Mouse (Mus musculus) liver, embryonic 13.5 days (tissue): ENCODE results near the gene Sec24d. TPM values are rescaled to one million over a fixed set of nuclear protein-coding genes. Genes with fewer than 3 reads are reported as not detected.
A peak's percentile ranks its signal among the peaks of the same experiment; 100 is the strongest.

Experiments
- ATAC-seq: fragments of 200-750 bp; cut with Nextera tagmentation; 2 replicates; pipeline ENCODE4 v1.8.0; 2017; ENCODE audit warnings: low read depth, mild to moderate bottlenecking, moderate number of reproducible peaks, moderate library complexity
- DNase-seq: peaks from one replicate; pipeline ENCODE4 v3.0.0; 2022
- H3K27ac ChIP-seq: fragments of 300-500 bp; sonication (generic); 2 replicates; pipeline ENCODE4 v1.5.1; 2015; ENCODE audit warnings: moderate library complexity, mild to moderate bottlenecking, inconsistent platforms
- H3K27me3 ChIP-seq: fragments of 300-500 bp; sonication (generic); 2 replicates; pipeline ENCODE4 v1.6.1; 2015; ENCODE audit warnings: mild to moderate bottlenecking, inconsistent platforms
- H3K36me3 ChIP-seq: fragments of 300-500 bp; sonication (generic); 2 replicates; pipeline ENCODE4 v1.6.1; 2015; ENCODE audit warnings: mild to moderate bottlenecking, inconsistent platforms
- H3K4me1 ChIP-seq: fragments of 300-500 bp; sonication (generic); replicated peaks from 2 replicates; pipeline ENCODE4 v1.6.1; 2015; ENCODE audit warnings: inconsistent platforms
- H3K4me2 ChIP-seq: fragments of 300-500 bp; sonication (generic); 2 replicates; pipeline ENCODE4 v1.6.1; 2015; ENCODE audit warnings: inconsistent platforms, mild to moderate bottlenecking, moderate library complexity
- H3K4me3 ChIP-seq: fragments of 300-500 bp; sonication (generic); replicated peaks from 2 replicates; pipeline ENCODE4 v1.5.1; 2015; ENCODE audit warnings: mild to moderate bottlenecking, inconsistent platforms
- H3K9ac ChIP-seq: fragments of 300-500 bp; sonication (generic); 2 replicates; pipeline ENCODE4 v1.6.1; 2015; ENCODE audit warnings: mild to moderate bottlenecking, inconsistent platforms
- H3K9me3 ChIP-seq: fragments of 300-500 bp; sonication (generic); replicated peaks from 2 replicates; pipeline ENCODE4 v1.6.1; 2016; ENCODE audit warnings: inconsistent platforms
- WGBS: fragments of 180-500 bp; shearing (Covaris S2); methylation state at CpG from one replicate; pipeline ENCODE4 v1.1.7; 2015; ENCODE audit not compliant: insufficient replicate concordance; 5-methylcytosine and 5-hydroxymethylcytosine counted together
- polyA plus RNA-seq: library from polyadenylated mRNA; unstranded; fragments of >200 nt; fragmentation: Nextera tagmentation; extraction: Ambion mirVana; gene quantifications from 2 replicates; pipeline ENCODE4 v1.2.1, GENCODE M21; 2015

Gene Sec24d
- polyA plus RNA-seq, 1 experiment from 2014 or later, result 14.1 TPM

- Histone ChIP-seq H3K4me2 (peak overlapping the region; percentile 28), H3K36me3 (no peaks in the 10 kb centered on the region), H3K9ac (no peak overlapping the region), H3K27me3 (no peaks in the 10 kb centered on the region), H3K4me3 (no peak overlapping the region), H3K4me1 (peaks cover 8% of the 10 kb centered on the region), H3K27ac (no peak overlapping the region), H3K9me3 (no peaks in the 10 kb centered on the region)
- DNase-seq (peak; percentile 9), ATAC-seq (peak; percentile 81)
- WGBS, result 31% methylated on average over 11 of the region's 11 CpGs
Measured at GRCm38 (mm10) chr3:123256181-123257101, 10.8 kb upstream of the Sec24d start.

- H3K27me3 ChIP-seq, result no peaks in the 10 kb centered on the region
- no peak overlapping the region for H3K4me2 ChIP-seq
- no peaks in the 10 kb centered on the region for H3K36me3 ChIP-seq
- H3K9ac ChIP-seq, result no peak overlapping the region
- no peak overlapping the region for H3K4me3 ChIP-seq
- no peak overlapping the region for H3K27ac ChIP-seq
- 69% methylated on average over 4 of the region's 4 CpGs for WGBS
- no peak for ATAC-seq
- no peaks in the 10 kb centered on the region for H3K9me3 ChIP-seq
- peaks cover 8% of the 10 kb centered on the region for H3K4me1 ChIP-seq
- DNase-seq, result no peak
Measured at GRCm38 (mm10) chr3:123258709-123259108, 8.5 kb upstream of the Sec24d start.

GRCm38 (mm10) chr3:123264706-123265105, 2.5 kb upstream of the Sec24d start:
- H3K4me2 ChIP-seq, result no peak overlapping the region
- ATAC-seq (no peak), DNase-seq (no peak)
- H3K4me1 ChIP-seq, result no peaks in the 10 kb centered on the region; the same call in 1 of the 2 replicates
- no peak overlapping the region for H3K9ac ChIP-seq
- H3K9me3 ChIP-seq, result no peaks in the 10 kb centered on the region
- H3K27ac ChIP-seq, result no peak overlapping the region
- H3K27me3 ChIP-seq, result peaks cover 26% of the 10 kb centered on the region
- no peaks in the 10 kb centered on the region for H3K36me3 ChIP-seq
- no peak overlapping the region for H3K4me3 ChIP-seq
- 53% methylated on average over 6 of the region's 6 CpGs for WGBS

- Histone ChIP-seq H3K4me1 (no peaks in the 10 kb centered on the region; the same call in 1 of the 2 replicates), H3K9ac (peak overlapping the region; percentile 62), H3K4me3 (peak overlapping the region; percentile 63), H3K4me2 (peak overlapping the region; percentile 68), H3K9me3 (no peaks in the 10 kb centered on the region), H3K27me3 (peaks cover 26% of the 10 kb centered on the region), H3K27ac (no peak overlapping the region; the same call in 1 of the 2 replicates), H3K36me3 (peaks cover 16% of the 10 kb centered on the region)
- 2% methylated on average over 25 of the region's 25 CpGs for WGBS
- ATAC-seq (peak; percentile 46), DNase-seq (no peak)
Measured at GRCm38 (mm10) chr3:123267741-123268201, 516 bp downstream of the Sec24d start.

GRCm38 (mm10) chr3:123282866-123283615, 15.8 kb downstream of the Sec24d start:
- no peak for ATAC-seq

GRCm38 (mm10) chr3:123284284-123284683, 17.0 kb downstream of the Sec24d start:
- Histone ChIP-seq H3K9me3 (no peaks in the 10 kb centered on the region), H3K27me3 (no peaks in the 10 kb centered on the region), H3K27ac (no peak overlapping the region), H3K4me2 (no peak overlapping the region), H3K4me3 (no peak overlapping the region), H3K9ac (no peak overlapping the region), H3K36me3 (peaks cover 23% of the 10 kb centered on the region), H3K4me1 (0 out of 2 replicates have a peak, but pooled peaks cover 4% of the 10 kb centered on the region)
- WGBS, result 76% methylated on average over 5 of the region's 5 CpGs
- ATAC-seq (no peak), DNase-seq (no peak)

More at GRCm38 (mm10) chr3:123282866-123283615, 15.8 kb downstream of the Sec24d start:
- no peak overlapping the region for H3K9ac ChIP-seq
- H3K9me3 ChIP-seq, result no peaks in the 10 kb centered on the region
- no peaks in the 10 kb centered on the region for H3K4me1 ChIP-seq
- DNase-seq, result no peak
- H3K4me2 ChIP-seq, result no peak overlapping the region
- H3K27me3 ChIP-seq, result no peaks in the 10 kb centered on the region
- H3K36me3 ChIP-seq, result peaks cover 26% of the 10 kb centered on the region
- WGBS, result 56% methylated on average over 12 of the region's 12 CpGs
- H3K4me3 ChIP-seq, result no peak overlapping the region
- no peak overlapping the region for H3K27ac ChIP-seq

GRCm38 (mm10) chr3:123285649-123286048, 18.4 kb downstream of the Sec24d start:
- H3K4me3 ChIP-seq, result no peak overlapping the region
- no peaks in the 10 kb centered on the region for H3K9me3 ChIP-seq
- H3K9ac ChIP-seq, result no peak overlapping the region
- H3K4me2 ChIP-seq, result no peak overlapping the region
- H3K4me1 ChIP-seq, result 0 out of 2 replicates have a peak, but pooled peaks cover 4% of the 10 kb centered on the region
- no peak overlapping the region for H3K27ac ChIP-seq
- DNase-seq (no peak), ATAC-seq (no peak)
- H3K36me3 ChIP-seq, result peaks cover 12% of the 10 kb centered on the region
- no peaks in the 10 kb centered on the region for H3K27me3 ChIP-seq

- Histone ChIP-seq H3K4me1 (0 out of 2 replicates have a peak, but pooled peaks cover 4% of the 10 kb centered on the region), H3K27ac (no peak overlapping the region), H3K9ac (no peak overlapping the region), H3K9me3 (no peaks in the 10 kb centered on the region), H3K4me3 (no peak overlapping the region), H3K4me2 (no peak overlapping the region), H3K27me3 (no peaks in the 10 kb centered on the region), H3K36me3 (peaks cover 12% of the 10 kb centered on the region; the same call in 1 of the 2 replicates)
- DNase-seq (no peak), ATAC-seq (no peak)
- 46% methylated on average over 9 of the region's 9 CpGs for WGBS
Measured at GRCm38 (mm10) chr3:123288856-123289570, 21.8 kb downstream of the Sec24d start.

- Histone ChIP-seq H3K27me3 (no peaks in the 10 kb centered on the region), H3K4me1 (0 out of 2 replicates have a peak, but pooled peaks cover 4% of the 10 kb centered on the region), H3K27ac (no peak overlapping the region), H3K9me3 (no peaks in the 10 kb centered on the region), H3K36me3 (peaks cover 19% of the 10 kb centered on the region; the same call in 1 of the 2 replicates), H3K4me3 (no peak overlapping the region), H3K9ac (no peak overlapping the region), H3K4me2 (no peak overlapping the region)
- DNase-seq, result no peak
- ATAC-seq, result no peak
Measured at GRCm38 (mm10) chr3:123291670-123292069, 24.4 kb downstream of the Sec24d start.

- H3K36me3 ChIP-seq, result peaks cover 27% of the 10 kb centered on the region; the same call in 1 of the 2 replicates
- no peak overlapping the region for H3K4me3 ChIP-seq
- 62% methylated on average over 11 of the region's 11 CpGs for WGBS
- DNase-seq, result no peak
- no peaks in the 10 kb centered on the region for H3K27me3 ChIP-seq
- no peak overlapping the region for H3K4me2 ChIP-seq
- no peak overlapping the region for H3K9ac ChIP-seq
- no peaks in the 10 kb centered on the region for H3K4me1 ChIP-seq
- H3K9me3 ChIP-seq, result no peaks in the 10 kb centered on the region
- ATAC-seq, result no peak
- H3K27ac ChIP-seq, result no peak overlapping the region
Measured at GRCm38 (mm10) chr3:123296654-123297053, 29.4 kb downstream of the Sec24d start.

GRCm38 (mm10) chr3:123298283-123298682, 31.0 kb downstream of the Sec24d start:
- H3K36me3 ChIP-seq, result peaks cover 36% of the 10 kb centered on the region; the same call in 1 of the 2 replicates
- no peak overlapping the region for H3K27ac ChIP-seq
- no peaks in the 10 kb centered on the region for H3K9me3 ChIP-seq
- no peak overlapping the region for H3K9ac ChIP-seq
- WGBS, result 74% methylated on average over 9 of the region's 9 CpGs
- DNase-seq (no peak), ATAC-seq (no peak)
- no peak overlapping the region for H3K4me3 ChIP-seq
- no peaks in the 10 kb centered on the region for H3K27me3 ChIP-seq
- H3K4me1 ChIP-seq, result no peaks in the 10 kb centered on the region
- H3K4me2 ChIP-seq, result no peak overlapping the region
